Mouse (Mus musculus) kidney, adult 2 months (tissue): ENCODE measurements at regions not wholly inside any gene's neighbourhood (a gene's known extent, or its start where the extent isn't known, plus 50 kb on each side); places are given as distances from the start of the nearest gene placed in this dataset.

Experiments used
- CTCF ChIP-seq: fragments of 200-500 bp; conservative IDR thresholded peaks from 2 replicates; pipeline ENCODE4 v1.5.1; 2011; ENCODE audit warnings: low read depth, mild to moderate bottlenecking, control low read depth, low read length, moderate library complexity, mixed read lengths; ENCODE audit not compliant: insufficient read depth, insufficient read length
- POLR2A ChIP-seq: fragments of 200-500 bp; IDR thresholded peaks from one replicate; pipeline ENCODE4 v1.6.1; 2011; ENCODE audit warnings: low read depth, low read length, control low read depth

DNA sequence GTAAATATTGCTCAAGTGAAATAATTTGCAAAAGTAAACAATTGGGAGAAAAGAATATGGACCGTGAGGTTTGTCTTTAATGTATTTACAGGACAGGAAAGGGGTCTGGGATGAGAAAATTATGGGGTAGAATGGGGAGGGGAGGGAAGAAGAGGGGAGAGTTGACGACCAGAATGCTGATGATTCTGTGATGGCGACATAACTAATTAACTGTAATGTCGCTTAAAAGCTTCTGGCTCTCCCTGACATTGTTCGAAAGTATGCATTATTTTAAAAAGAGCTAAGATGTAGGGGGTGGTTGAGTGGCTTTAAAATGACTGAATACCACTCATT lies 517.4 kb downstream of the Nyap2 start:
- TF ChIP-seq CTCF (no peak), POLR2A (no peak)
